Mouse (Mus musculus) erythroblast, embryonic 14.5 days (primary cell): ENCODE data around the gene Ap1b1.

ENCODE experiments used
- GATA1 ChIP-seq: IDR thresholded peaks from 2 replicates; pipeline ENCODE4 v1.6.1; 2012; ENCODE audit warnings: low read length, inconsistent platforms, mixed read lengths
- TAL1 ChIP-seq: IDR thresholded peaks from 3 replicates; pipeline ENCODE4 v1.6.1; 2012; ENCODE audit warnings: low read length, inconsistent platforms, mixed read lengths

DNA sequence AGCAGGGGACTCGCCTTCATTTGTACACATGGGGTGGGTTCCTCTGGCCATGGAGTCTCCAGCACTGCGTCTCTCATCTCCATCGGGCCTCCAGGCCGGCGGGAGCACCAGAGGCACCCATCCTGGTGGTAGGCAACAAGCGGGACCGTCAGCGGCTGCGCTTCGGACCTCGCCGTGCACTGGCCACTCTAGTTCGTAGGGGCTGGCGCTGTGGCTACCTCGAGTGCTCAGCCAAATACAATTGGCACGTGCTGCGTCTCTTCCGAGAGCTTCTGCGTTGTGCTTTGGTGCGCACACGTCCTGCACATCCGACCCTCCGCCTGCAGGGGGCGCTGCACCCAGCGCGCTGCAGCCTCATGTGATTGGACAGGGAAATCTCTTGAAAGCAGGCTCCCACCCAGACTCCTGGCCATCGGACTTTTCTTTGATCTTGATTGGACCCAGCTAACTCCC lies 73.1 kb downstream of the Ap1b1 start:
- TF ChIP-seq GATA1 (no peak), TAL1 (no peak)
